Mouse (Mus musculus): ENCODE data around the gene Wfdc8. TPM values are rescaled to one million over a fixed set of nuclear protein-coding genes. Genes with fewer than 3 reads are reported as not detected.
"Not testable (repeated sequence)": the region's sequence is repeated elsewhere in the genome, so short reads cannot be mapped to it uniquely, and the experiment has no call there.

Wfdc8 gene
- not detected in 2 replicates for total RNA-seq (2014; fragmentation: Nextera tagmentation)
- total RNA-seq (2017), result not detected in 2 replicates
- not detected in 2 replicates for polyA plus RNA-seq (2012)

DNA sequence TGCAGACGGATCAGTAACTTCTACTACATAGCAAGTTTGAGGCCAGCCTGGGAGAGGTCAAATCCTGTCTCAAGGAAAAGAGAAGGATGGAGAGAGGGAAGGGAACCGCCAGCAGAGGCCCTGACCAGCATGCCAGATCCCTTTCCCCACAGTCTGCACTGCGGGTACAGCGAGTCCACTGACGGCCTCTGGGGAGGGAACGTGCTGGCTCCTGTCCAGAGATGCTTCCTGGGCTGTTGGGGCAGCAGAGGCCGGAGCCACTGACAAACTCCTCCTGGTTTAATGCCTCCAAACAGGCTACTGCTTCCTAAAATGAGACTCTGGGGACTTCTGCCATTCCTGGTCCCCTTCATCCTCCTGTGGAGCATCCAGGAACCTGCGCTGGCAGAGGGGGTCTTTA, at the start of gene Wfdc8, which contains the start of gene Wfdc6b:
Gene Wfdc8, minus strand, starts transcription at position 156 of the 400 bp plus-strand sequence.
Gene Wfdc6b, plus strand, starts transcription at position 52 of the 400 bp plus-strand sequence.
- not testable (repeated sequence) for H3K4me1 ChIP-seq (ENCODE audit: insufficient read depth, low read depth, low read length); H3K4me3 ChIP-seq (ENCODE audit: low read depth, low read length); H3K9me3 ChIP-seq (replicated peaks); ATAC-seq (ENCODE audit: extremely low read depth, insufficient number of reproducible peaks, low FRiP score, poor library complexity, severe bottlenecking); H3K27me3 ChIP-seq (ENCODE audit: insufficient read depth, low read length); H3K36me3 ChIP-seq (replicated peaks); DNase-seq (ENCODE audit: low spot score)

DNA sequence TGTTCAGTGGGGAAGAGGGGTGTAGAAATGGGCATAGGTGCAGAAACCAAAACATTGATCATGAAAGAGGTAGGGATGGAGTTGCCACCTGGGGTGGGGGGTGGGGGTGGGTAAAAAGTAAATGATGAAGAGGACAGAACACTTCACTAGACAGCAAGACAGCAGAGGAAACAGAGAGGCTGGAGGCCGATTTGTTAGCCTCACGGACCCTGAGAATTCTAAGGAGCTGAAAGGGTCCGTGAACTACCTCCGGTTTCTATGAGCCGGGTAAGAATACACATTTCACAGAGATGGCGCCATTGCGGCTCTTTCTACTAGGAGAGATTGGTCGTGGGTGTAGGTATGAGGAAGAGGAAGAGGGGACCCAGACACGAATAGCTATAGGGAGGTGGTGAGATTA, 43.1 kb upstream of the Wfdc8 start, which contains the start of gene Wfdc9:
Gene Wfdc9, minus strand, starts transcription at position 101 of the 400 bp plus-strand sequence.
- Histone ChIP-seq H3K27me3 (ENCODE audit: insufficient read depth, low read length) (no peaks in the 10 kb centered on the region), H3K4me1 (ENCODE audit: insufficient read depth, low read depth, low read length) (0 out of 2 replicates have a peak, but pooled peaks cover 3% of the 10 kb centered on the region), H3K4me3 (ENCODE audit: low read depth, low read length) (no peak within 1 kb of the TSS), H3K36me3 (replicated peaks) (no peaks in the 10 kb centered on the region), H3K9me3 (replicated peaks) (no peaks in the 10 kb centered on the region)
- no peak for DNase-seq (ENCODE audit: low spot score)
- no peak for ATAC-seq (ENCODE audit: extremely low read depth, insufficient number of reproducible peaks, low FRiP score, poor library complexity, severe bottlenecking)
- no peak for TF ChIP-seq POLR2AphosphoS5 (IDR thresholded peaks at IDR 0.05; ENCODE audit: insufficient replicate concordance, low read depth, low read length)
- TF ChIP-seq GATA1 (IDR thresholded peaks at IDR 0.05; ENCODE audit: borderline replicate concordance, low read length), result no peak

GRCm38 (mm10) chr2:164655858-164656257, 42.4 kb upstream of the Wfdc8 start, which contains the start of gene Wfdc10:
Gene Wfdc10 (plus strand): TSS chr2:164656046.
- Histone ChIP-seq H3K36me3 (replicated peaks) (no peaks in the 10 kb centered on the region), H3K4me3 (ENCODE audit: low read depth, low read length) (no peak within 1 kb of the TSS), H3K4me1 (ENCODE audit: insufficient read depth, low read depth, low read length) (0 out of 2 replicates have a peak, but pooled peaks cover 3% of the 10 kb centered on the region), H3K9me3 (replicated peaks) (no peaks in the 10 kb centered on the region), H3K27me3 (ENCODE audit: insufficient read depth, low read length) (no peaks in the 10 kb centered on the region)
- DNase-seq (ENCODE audit: low spot score) (peak; percentile 22), ATAC-seq (ENCODE audit: extremely low read depth, insufficient number of reproducible peaks, low FRiP score, poor library complexity, severe bottlenecking) (peak; percentile 54; the same call in 1 of the 2 replicates)
- TF ChIP-seq POLR2AphosphoS5 (IDR thresholded peaks at IDR 0.05; ENCODE audit: insufficient replicate concordance, low read depth, low read length) (no peak), GATA1 (IDR thresholded peaks at IDR 0.05; ENCODE audit: borderline replicate concordance, low read length) (no peak), CTCF (IDR thresholded peaks at IDR 0.05; ENCODE audit: low read depth, low read length) (peak; percentile 87)

- peaks cover 4% of the 10 kb centered on the region; the same call in 1 of the 2 replicates for H3K27me3 ChIP-seq (ENCODE audit: insufficient read depth, low read length)
Observed at GRCm38 (mm10) chr2:164641881-164642673, 28.7 kb upstream of the Wfdc8 start.

GRCm38 (mm10) chr2:164641129-164641528, 27.7 kb upstream of the Wfdc8 start:
- peak; percentile 87 for ATAC-seq (ENCODE audit: extremely low read depth, insufficient number of reproducible peaks, low FRiP score, poor library complexity, severe bottlenecking)
- TF ChIP-seq CTCF (IDR thresholded peaks at IDR 0.05; ENCODE audit: low read depth, low read length) (no peak), GATA1 (IDR thresholded peaks at IDR 0.05; ENCODE audit: borderline replicate concordance, low read length) (no peak), POLR2AphosphoS5 (IDR thresholded peaks at IDR 0.05; ENCODE audit: insufficient replicate concordance, low read depth, low read length) (no peak), GATA2 (IDR thresholded peaks at IDR 0.05; ENCODE audit: borderline replicate concordance, low read depth, low read length) (no peak), TAL1 (conservative IDR thresholded peaks at IDR 0.05; ENCODE audit: low read depth, low read length) (no peak)

More at GRCm38 (mm10) chr2:164641881-164642673, 28.7 kb upstream of the Wfdc8 start:
- TF ChIP-seq GATA1 (IDR thresholded peaks at IDR 0.05; ENCODE audit: borderline replicate concordance, low read length) (no peak), GATA2 (IDR thresholded peaks at IDR 0.05; ENCODE audit: borderline replicate concordance, low read depth, low read length) (no peak), TAL1 (conservative IDR thresholded peaks at IDR 0.05; ENCODE audit: low read depth, low read length) (no peak), POLR2AphosphoS5 (IDR thresholded peaks at IDR 0.05; ENCODE audit: insufficient replicate concordance, low read depth, low read length) (no peak), CTCF (IDR thresholded peaks at IDR 0.05; ENCODE audit: low read depth, low read length) (no peak)
- DNase-seq (ENCODE audit: low spot score) (no peak), ATAC-seq (ENCODE audit: extremely low read depth, insufficient number of reproducible peaks, low FRiP score, poor library complexity, severe bottlenecking) (no peak)
- H3K4me1 ChIP-seq (ENCODE audit: insufficient read depth, low read depth, low read length), result peaks cover 8% of the 10 kb centered on the region
- no peaks in the 10 kb centered on the region for H3K9me3 ChIP-seq (replicated peaks)
- no peak overlapping the region for H3K4me3 ChIP-seq (ENCODE audit: low read depth, low read length)
- no peaks in the 10 kb centered on the region for H3K36me3 ChIP-seq (replicated peaks)

DNA sequence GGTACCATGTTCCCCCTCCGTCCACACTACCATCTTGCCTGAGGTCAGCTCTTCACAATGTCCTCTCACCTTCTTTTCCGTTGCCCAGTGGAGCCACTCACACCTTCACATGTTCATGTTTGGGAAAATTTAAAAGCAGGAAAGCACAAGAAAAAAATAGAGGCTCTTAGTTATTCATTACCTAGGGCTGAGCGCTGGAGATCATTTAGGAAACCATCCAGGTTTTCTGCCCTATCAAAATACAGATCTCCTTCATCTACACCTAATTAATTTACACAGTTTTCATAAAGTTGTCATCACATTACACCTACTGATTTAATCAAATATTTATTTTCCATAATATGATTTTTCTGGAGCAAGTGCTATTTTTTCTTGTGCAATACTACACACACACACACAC, 25.3 kb upstream of the Wfdc8 start, which contains the start of gene Wfdc16:
Gene Wfdc16, minus strand, starts transcription at position 101 of the 400 bp plus-strand sequence.
- no peaks in the 10 kb centered on the region for H3K9me3 ChIP-seq (replicated peaks)
- no peak within 1 kb of the TSS for H3K4me3 ChIP-seq (ENCODE audit: low read depth, low read length)
- H3K4me1 ChIP-seq (ENCODE audit: insufficient read depth, low read depth, low read length), result peaks cover 8% of the 10 kb centered on the region
- H3K27me3 ChIP-seq (ENCODE audit: insufficient read depth, low read length), result 0 out of 2 replicates have a peak, but pooled peaks cover 2% of the 10 kb centered on the region
- no peak for TF ChIP-seq GATA2 (IDR thresholded peaks at IDR 0.05; ENCODE audit: borderline replicate concordance, low read depth, low read length)
- TF ChIP-seq CTCF (IDR thresholded peaks at IDR 0.05; ENCODE audit: low read depth, low read length), result no peak
- no peak for DNase-seq (ENCODE audit: low spot score)
- no peak for ATAC-seq (ENCODE audit: extremely low read depth, insufficient number of reproducible peaks, low FRiP score, poor library complexity, severe bottlenecking)
- no peaks in the 10 kb centered on the region for H3K36me3 ChIP-seq (replicated peaks)

More at GRCm38 (mm10) chr2:164641129-164641528, 27.7 kb upstream of the Wfdc8 start:
- H3K9me3 ChIP-seq (replicated peaks), result no peaks in the 10 kb centered on the region
- peak; percentile 14 for DNase-seq (ENCODE audit: low spot score)
- peaks cover 4% of the 10 kb centered on the region; the same call in 1 of the 2 replicates for H3K27me3 ChIP-seq (ENCODE audit: insufficient read depth, low read length)
- H3K4me1 ChIP-seq (ENCODE audit: insufficient read depth, low read depth, low read length), result peaks cover 8% of the 10 kb centered on the region
- no peaks in the 10 kb centered on the region for H3K36me3 ChIP-seq (replicated peaks)
- no peak overlapping the region for H3K4me3 ChIP-seq (ENCODE audit: low read depth, low read length)

Data from G1E (cell line).